Mouse (Mus musculus) hindbrain, postnatal 0 days (tissue): ENCODE data around the gene Trim10. TPM values are rescaled to one million over a fixed set of nuclear protein-coding genes. Genes with fewer than 3 reads are reported as not detected.

Experiments
- ATAC-seq: fragments of 200-750 bp; cut with Nextera tagmentation; 2 replicates; pipeline ENCODE4 v1.8.0; 2017; ENCODE audit warnings: mild to moderate bottlenecking, moderate TSS enrichment, moderate library complexity
- DNase-seq: peaks from one replicate; pipeline ENCODE4 v3.0.0-alpha.2; 2015; ENCODE audit warnings: low spot score
- H3K27ac ChIP-seq: fragments of 300-500 bp; sonication (generic); 2 replicates; pipeline ENCODE4 v1.5.1; 2014; ENCODE audit warnings: mild to moderate bottlenecking
- H3K27me3 ChIP-seq: fragments of 300-500 bp; sonication (generic); 2 replicates; pipeline ENCODE4 v1.6.1; 2014; ENCODE audit warnings: low read length, mixed read lengths; ENCODE audit not compliant: insufficient read depth
- H3K36me3 ChIP-seq: fragments of 300-500 bp; sonication (generic); 2 replicates; pipeline ENCODE4 v1.6.1; 2014; ENCODE audit warnings: low read length, mixed read lengths; ENCODE audit not compliant: insufficient read depth
- H3K4me1 ChIP-seq: fragments of 300-500 bp; sonication (generic); 2 replicates; pipeline ENCODE4 v1.6.1; 2014; ENCODE audit warnings: antibody characterized with exemption, low read length, mixed read lengths; ENCODE audit not compliant: insufficient read depth
- H3K4me2 ChIP-seq: fragments of 300-500 bp; sonication (generic); 2 replicates; pipeline ENCODE4 v1.6.1; 2014; ENCODE audit warnings: low read depth, mild to moderate bottlenecking, low read length, moderate library complexity, mixed read lengths
- H3K4me3 ChIP-seq: fragments of 300-500 bp; sonication (generic); 2 replicates; pipeline ENCODE4 v1.5.1; 2014; ENCODE audit warnings: low read length
- H3K9ac ChIP-seq: fragments of 300-500 bp; sonication (generic); replicated peaks from 2 replicates; pipeline ENCODE4 v1.6.1; 2014; ENCODE audit warnings: mild to moderate bottlenecking, low read length, moderate library complexity, mixed read lengths
- H3K9me3 ChIP-seq: fragments of 300-500 bp; sonication (generic); 2 replicates; pipeline ENCODE4 v1.6.1; 2016; ENCODE audit warnings: low read length, mixed read lengths
- CTCF ChIP-seq: IDR thresholded peaks from 2 replicates; pipeline ENCODE4 v1.5.1; 2016; ENCODE audit warnings: antibody characterized with exemption, control low read depth, low read depth
- WGBS: fragments of 180-500 bp; shearing (Covaris S2); extraction: QIAGEN DNeasy Blood & Tissue Kit; methylation state at CpG from one replicate; pipeline ENCODE4 v1.1.7; 2014; 5-methylcytosine and 5-hydroxymethylcytosine counted together
- polyA plus RNA-seq: library from polyadenylated mRNA; unstranded; fragments of >200 nt; fragmentation: Nextera tagmentation; extraction: Ambion mirVana; gene quantifications from 2 replicates; pipeline ENCODE4 v1.2.1, GENCODE M21; 2015
- total RNA-seq: library from RNA; depleted of rRNA; stranded (reverse); fragments of >200 nt; gene quantifications from 2 replicates; pipeline ENCODE4 v1.2.3, GENCODE M21; 2014

Gene Trim10
- total and polyA plus RNA-seq, 2 experiments from 2014 or later: 0.19 TPM; not detected in 1

- H3K27me3 ChIP-seq: no peaks in the 10 kb centered on the region
- H3K27ac ChIP-seq: no peak overlapping the region
- TF ChIP-seq CTCF: peak; percentile 80
- 13% methylated on average over 2 of the region's 2 CpGs for WGBS
- ATAC-seq (peak; percentile 76; the same call in 1 of the 2 replicates), DNase-seq (peak; percentile 77)
- H3K4me3 ChIP-seq: no peak overlapping the region
- H3K9ac ChIP-seq: no peak overlapping the region
- no peaks in the 10 kb centered on the region for H3K9me3 ChIP-seq
- no peak overlapping the region for H3K4me2 ChIP-seq
- H3K4me1 ChIP-seq: no peaks in the 10 kb centered on the region
- H3K36me3 ChIP-seq: no peaks in the 10 kb centered on the region
Observed at GRCm38 (mm10) chr17:36892362-36892761, 23.0 kb downstream of the Trim10 start.

- no peak for ATAC-seq
- H3K36me3 ChIP-seq: no peaks in the 10 kb centered on the region
- H3K9ac ChIP-seq: no peak overlapping the region
- no peaks in the 10 kb centered on the region for H3K27me3 ChIP-seq
- WGBS: 77% methylated on average over 5 of the region's 5 CpGs
- no peak overlapping the region for H3K27ac ChIP-seq
- H3K9me3 ChIP-seq: no peaks in the 10 kb centered on the region
- DNase-seq: no peak
- H3K4me3 ChIP-seq: no peak overlapping the region
- H3K4me2 ChIP-seq: no peak overlapping the region
- H3K4me1 ChIP-seq: no peaks in the 10 kb centered on the region
- no peak for TF ChIP-seq CTCF
Observed at GRCm38 (mm10) chr17:36893387-36893786, 24.0 kb downstream of the Trim10 start.

- H3K27me3 ChIP-seq: no peaks in the 10 kb centered on the region
- 80% methylated on average over 1 of the region's 1 CpGs for whole genome bisulfite sequencing
- H3K27ac ChIP-seq: no peak overlapping the region
- no peak overlapping the region for H3K9ac ChIP-seq
- ATAC-seq: no peak
- H3K9me3 ChIP-seq: no peaks in the 10 kb centered on the region
- TF ChIP-seq CTCF: peak; percentile 69
- no peak overlapping the region for H3K4me3 ChIP-seq
- DNase-seq: peak; percentile 52
- H3K36me3 ChIP-seq: no peaks in the 10 kb centered on the region
- no peak overlapping the region for H3K4me2 ChIP-seq
- no peaks in the 10 kb centered on the region for H3K4me1 ChIP-seq
Observed at GRCm38 (mm10) chr17:36896583-36896982, 27.2 kb downstream of the Trim10 start.

DNA sequence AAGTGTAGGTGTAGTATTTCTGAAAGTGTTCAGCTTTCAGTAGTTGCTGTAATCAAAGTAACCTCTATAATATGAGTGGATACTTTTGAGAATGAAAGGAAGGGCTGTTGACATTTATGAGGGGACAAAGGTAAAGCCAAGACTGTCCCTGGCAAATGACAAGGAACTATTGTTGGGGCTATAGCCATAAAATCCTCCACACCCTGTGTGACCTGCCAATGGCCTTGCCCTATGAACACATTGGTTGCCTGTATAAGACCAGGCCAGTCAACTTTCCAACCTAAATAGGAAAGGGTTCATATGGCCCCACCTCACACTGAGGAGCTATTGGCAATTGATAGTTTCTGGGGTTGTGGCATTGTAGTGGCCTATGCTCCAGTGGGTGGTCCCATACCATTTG is 27.7 kb downstream of the Trim10 start:
- H3K4me3 ChIP-seq: no peak overlapping the region
- H3K36me3 ChIP-seq: no peaks in the 10 kb centered on the region
- ATAC-seq (no peak), DNase-seq (no peak)
- H3K27ac ChIP-seq: no peak overlapping the region
- TF ChIP-seq CTCF: no peak
- H3K27me3 ChIP-seq: no peaks in the 10 kb centered on the region
- H3K9me3 ChIP-seq: no peaks in the 10 kb centered on the region
- no peaks in the 10 kb centered on the region for H3K4me1 ChIP-seq
- no peak overlapping the region for H3K9ac ChIP-seq
- no peak overlapping the region for H3K4me2 ChIP-seq

DNA sequence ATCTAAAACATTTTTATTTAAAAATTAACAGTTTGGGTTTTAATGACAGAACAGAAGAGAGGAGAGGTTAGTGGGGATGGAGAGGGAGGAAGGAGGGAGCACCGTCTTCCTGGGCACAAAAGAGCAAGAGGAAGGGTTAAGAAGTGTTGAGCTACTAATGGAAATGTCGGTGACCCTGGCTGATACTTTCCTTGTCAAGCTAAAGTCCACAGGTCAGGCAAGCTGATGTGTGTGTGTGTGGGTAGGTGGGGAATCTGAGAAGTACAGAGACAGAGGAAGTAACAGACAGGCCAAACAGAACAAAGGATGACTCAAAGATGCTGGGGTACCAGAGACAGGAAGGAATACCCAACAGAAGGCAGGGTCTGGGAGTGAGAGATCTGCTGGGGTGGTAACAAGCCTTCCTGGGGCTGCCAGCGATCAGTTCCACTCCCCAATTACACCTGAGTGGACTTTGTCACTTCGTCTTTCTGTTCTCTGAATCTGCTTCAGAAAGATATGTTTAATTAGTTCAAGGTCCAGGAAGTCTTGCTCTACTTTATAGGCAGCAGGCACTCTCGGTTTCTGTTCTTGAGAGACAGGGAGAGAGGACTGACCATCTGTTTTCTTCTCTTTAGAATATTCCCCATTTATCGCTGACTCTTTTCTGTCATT is 28.3 kb downstream of the Trim10 start, which contains the start of gene Trim31:
Gene Trim31 (plus strand): TSS at position 567 of the 654 bp plus-strand sequence.
- Histone ChIP-seq H3K9ac (no peak within 1 kb of the TSS), H3K27ac (no peak within 1 kb of the TSS), H3K27me3 (no peaks in the 10 kb centered on the region), H3K4me2 (no peak within 1 kb of the TSS), H3K36me3 (no peaks in the 10 kb centered on the region), H3K4me3 (no peak within 1 kb of the TSS), H3K9me3 (no peaks in the 10 kb centered on the region), H3K4me1 (no peaks in the 10 kb centered on the region)
- DNase-seq (no peak), ATAC-seq (no peak)
- no peak for TF ChIP-seq CTCF
- 72% methylated on average over 6 of the region's 6 CpGs for WGBS

DNA sequence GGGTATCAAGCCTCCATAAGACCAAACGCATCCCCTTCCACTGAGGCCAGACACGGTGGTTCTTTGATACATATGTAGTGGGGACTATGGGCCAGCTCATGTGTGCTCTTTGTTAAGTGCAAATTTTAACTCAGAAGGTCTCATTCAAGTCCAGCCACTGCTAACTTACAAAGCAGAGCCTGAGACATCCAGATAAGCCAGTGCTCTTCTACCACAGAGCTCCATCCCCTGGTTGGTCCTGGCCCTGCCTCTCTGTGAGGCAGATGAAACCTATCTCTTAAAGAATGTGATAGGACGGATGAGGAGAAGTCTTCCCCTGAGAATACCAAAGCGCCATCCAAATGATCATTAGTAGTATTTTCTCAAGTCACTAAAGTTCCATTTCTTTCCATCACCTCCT is 30.0 kb downstream of the Trim10 start:
- H3K27me3 ChIP-seq: no peaks in the 10 kb centered on the region
- no peak for TF ChIP-seq CTCF
- H3K9ac ChIP-seq: no peak overlapping the region
- DNase-seq (no peak), ATAC-seq (no peak)
- H3K4me1 ChIP-seq: no peaks in the 10 kb centered on the region
- H3K36me3 ChIP-seq: no peaks in the 10 kb centered on the region
- H3K27ac ChIP-seq: no peak overlapping the region
- no peak overlapping the region for H3K4me2 ChIP-seq
- no peak overlapping the region for H3K4me3 ChIP-seq
- 86% methylated on average over 4 of the region's 4 CpGs for WGBS
- H3K9me3 ChIP-seq: no peaks in the 10 kb centered on the region

DNA sequence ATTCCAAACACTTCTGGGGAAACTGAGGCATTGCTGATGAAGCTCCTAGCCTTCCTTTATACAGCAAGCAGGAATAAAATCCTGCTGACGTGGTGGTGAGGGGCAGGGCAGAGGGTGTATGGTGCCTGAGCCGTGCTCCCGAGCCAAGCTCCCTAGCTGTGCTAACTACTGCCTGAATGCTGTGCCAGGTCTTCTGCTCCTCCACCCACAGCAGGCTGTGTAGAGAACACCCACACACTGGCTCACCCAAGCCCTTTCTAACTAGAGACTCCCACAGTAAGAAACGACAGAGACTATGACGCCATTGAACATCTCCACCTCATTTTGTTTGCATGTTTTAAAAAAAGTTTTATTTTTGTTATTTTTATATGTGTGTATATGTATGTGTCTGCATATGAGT is 30.6 kb downstream of the Trim10 start:
- Histone ChIP-seq H3K27me3 (no peaks in the 10 kb centered on the region), H3K4me1 (no peaks in the 10 kb centered on the region), H3K9ac (no peak overlapping the region), H3K4me2 (no peak overlapping the region), H3K36me3 (no peaks in the 10 kb centered on the region), H3K9me3 (no peaks in the 10 kb centered on the region), H3K27ac (no peak overlapping the region), H3K4me3 (no peak overlapping the region)
- DNase-seq (no peak), ATAC-seq (no peak)
- TF ChIP-seq CTCF: no peak
- 79% methylated on average over 5 of the region's 5 CpGs for WGBS
